Mouse (Mus musculus) frontal cortex, postnatal 25 days (tissue): ENCODE measurements around the gene Tomm6.

Experiments
- DNase-seq, 2 experiments: peaks; one replicate each; pipeline ENCODE4 v3.0.0; 2022; ENCODE audit warnings: low spot score in 2 of 2

Tomm6 gene

DNA sequence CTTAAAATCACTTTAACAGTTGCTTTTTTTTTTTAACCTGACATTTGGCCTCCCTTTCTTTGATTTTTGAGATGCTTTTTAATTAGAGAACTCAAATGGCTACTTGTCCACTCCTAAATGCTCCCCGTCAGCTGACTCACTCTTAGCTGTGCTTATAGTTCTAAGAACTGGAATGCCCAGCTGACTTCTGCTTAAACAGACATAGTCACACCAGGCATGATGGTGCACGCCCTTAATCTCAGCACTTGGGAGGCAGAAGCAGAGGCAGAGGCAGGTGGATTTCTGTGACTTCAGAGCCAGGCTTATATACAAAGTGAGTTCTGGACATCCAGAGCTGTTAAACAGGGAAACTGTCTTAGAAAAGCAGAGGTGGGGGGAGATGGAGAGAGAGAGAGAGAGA, 36.2 kb downstream of the Tomm6 start:
- DNase-seq: no peak

DNA sequence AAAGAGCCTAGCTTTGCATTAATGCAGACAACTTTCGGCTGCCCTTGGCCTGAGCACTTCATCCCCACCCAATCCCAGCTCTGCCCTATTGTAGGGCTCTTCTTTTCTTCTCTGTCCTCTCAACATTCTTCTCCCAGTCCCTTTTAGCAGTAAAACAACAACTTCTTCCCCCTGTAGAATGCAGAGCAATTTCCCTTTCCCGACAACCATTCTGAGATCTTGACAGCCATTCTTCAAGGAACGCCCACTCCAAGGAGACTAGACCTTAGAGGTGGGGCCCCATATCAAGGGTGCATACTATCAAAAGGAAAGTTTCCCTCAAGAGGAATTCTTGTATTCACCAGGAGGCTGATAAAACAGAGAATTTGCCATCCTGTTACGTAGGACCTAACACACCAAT, 39.2 kb downstream of the Tomm6 start:
- DNase-seq: no peak

DNA sequence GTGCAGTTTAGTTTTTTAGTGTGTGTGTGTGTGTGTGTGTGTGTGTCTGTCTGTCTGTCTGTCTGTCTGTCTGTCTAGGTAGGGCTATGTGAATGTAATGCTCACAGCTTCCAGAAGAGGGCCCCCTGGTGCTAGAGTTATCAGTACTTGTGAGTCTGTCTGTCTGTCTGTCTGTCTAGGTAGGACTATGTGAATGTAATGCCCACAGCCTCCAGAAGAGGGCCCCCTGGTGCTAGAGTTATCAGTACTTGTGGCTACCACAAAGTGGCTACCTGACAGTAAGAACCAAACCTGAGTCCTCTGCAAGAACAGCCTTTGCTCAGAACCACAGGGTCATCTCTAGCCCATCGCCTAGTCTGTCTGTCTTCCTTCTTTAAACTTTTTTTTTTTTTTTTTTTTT, 41.5 kb downstream of the Tomm6 start:
- DNase-seq: peak; percentile 23 to 32

DNA sequence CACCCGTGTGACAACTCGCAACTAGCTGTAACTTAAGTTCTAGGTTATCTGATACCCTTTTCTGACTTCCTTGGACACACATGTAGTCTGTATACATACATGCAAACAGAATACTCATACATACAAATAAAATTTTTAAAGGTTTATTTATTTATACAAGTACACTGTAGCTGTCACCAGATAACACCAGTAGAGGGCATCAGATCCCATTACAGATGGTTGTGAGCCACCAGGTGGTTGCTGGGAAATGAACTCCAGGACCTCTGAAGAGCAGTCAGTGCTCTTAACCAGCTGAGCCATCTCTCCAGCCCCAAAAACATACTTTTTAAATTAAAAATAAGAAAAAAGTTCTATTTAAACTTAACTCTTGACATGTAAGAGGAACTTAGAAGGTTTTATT, 45.2 kb downstream of the Tomm6 start:
- DNase-seq: no peak
